Mouse (Mus musculus): Measurements from ENCODE around the gene Lrrc20. TPM values are rescaled to one million over a fixed set of nuclear protein-coding genes. Genes with fewer than 3 reads are reported as not detected.
"Not testable (repeated sequence)": the region's sequence is repeated elsewhere in the genome, so short reads cannot be mapped to it uniquely, and the experiment has no call there.

Gene Lrrc20
- polyA plus RNA-seq, 1 experiment from 2014 or later = 14.3 TPM

- 0 out of 2 replicates have a peak, but pooled peaks cover 8% of the 10 kb centered on the region for H3K36me3 ChIP-seq
- H3K27ac ChIP-seq (replicated peaks) = no peak overlapping the region
- H3K9me3 ChIP-seq = no peaks in the 10 kb centered on the region
- WGBS = 88% methylated on average over 3 of the region's 3 CpGs
- H3K4me2 ChIP-seq (replicated peaks) = no peak overlapping the region
- ATAC-seq (ENCODE audit: low FRiP score, low read depth) = no peak
- no peak overlapping the region for H3K4me3 ChIP-seq
- no peak overlapping the region for H3K9ac ChIP-seq (replicated peaks)
- H3K4me1 ChIP-seq = peaks cover 64% of the 10 kb centered on the region
- no peaks in the 10 kb centered on the region for H3K27me3 ChIP-seq
These were observed 26.8 kb upstream of the Lrrc20 start for GRCm38 (mm10) chr10:61448834-61449233.

- Histone ChIP-seq H3K4me2 (replicated peaks) (peak overlapping the region; percentile 92), H3K4me1 (peaks cover 43% of the 10 kb centered on the region), H3K4me3 (peak overlapping the region; percentile 82), H3K27me3 (no peaks in the 10 kb centered on the region), H3K36me3 (0 out of 2 replicates have a peak, but pooled peaks cover 8% of the 10 kb centered on the region), H3K9ac (replicated peaks) (peak overlapping the region; percentile 93), H3K27ac (replicated peaks) (no peak overlapping the region), H3K9me3 (no peaks in the 10 kb centered on the region)
- no peak for ATAC-seq (ENCODE audit: low FRiP score, low read depth)
- 6% methylated on average over 8 of the region's 8 CpGs for WGBS
These were observed 24.1 kb upstream of the Lrrc20 start for GRCm38 (mm10) chr10:61451463-61451930.

GRCm38 (mm10) chr10:61451931-61452617 lies 23.5 kb upstream of the Lrrc20 start:
- H3K4me3 ChIP-seq = peak overlapping the region; percentile 82
- WGBS = under 1% methylated on average over 62 of the region's 62 CpGs
- peak; percentile 74 for ATAC-seq (ENCODE audit: low FRiP score, low read depth)
- 0 out of 2 replicates have a peak, but pooled peaks cover 8% of the 10 kb centered on the region for H3K36me3 ChIP-seq
- H3K4me2 ChIP-seq (replicated peaks) = peak overlapping the region; percentile 92
- peak overlapping the region; percentile 83 for H3K27ac ChIP-seq (replicated peaks)
- H3K4me1 ChIP-seq = peaks cover 39% of the 10 kb centered on the region
- no peaks in the 10 kb centered on the region for H3K9me3 ChIP-seq
- H3K9ac ChIP-seq (replicated peaks) = peak overlapping the region; percentile 93
- no peaks in the 10 kb centered on the region for H3K27me3 ChIP-seq

DNA sequence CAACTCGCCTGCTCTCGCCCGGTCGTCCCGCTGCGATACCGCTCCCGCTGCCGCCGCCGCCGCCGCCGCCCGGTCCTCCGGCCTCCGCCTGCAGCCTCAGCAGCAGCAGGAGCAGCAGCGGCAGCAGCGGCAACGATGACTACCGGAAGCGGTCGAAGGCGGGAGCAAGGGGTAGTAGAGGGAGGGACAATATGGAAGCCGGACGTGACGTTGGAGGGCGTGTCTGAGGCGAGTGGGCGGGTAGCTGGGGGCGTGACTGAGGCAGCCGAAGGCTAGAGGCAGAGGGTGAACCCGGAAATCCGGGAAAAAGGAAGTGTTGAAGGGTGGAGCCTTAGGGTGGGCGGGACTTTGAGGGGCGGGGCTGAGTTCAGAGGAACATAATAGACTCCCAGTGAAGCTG lies 23.0 kb upstream of the Lrrc20 start, which contains the start of gene Eif4ebp2:
Gene Eif4ebp2 (minus strand): TSS at position 17 of the 400 bp plus-strand sequence.
- ATAC-seq (ENCODE audit: low FRiP score, low read depth) = peak; percentile 99
- under 1% methylated on average over 32 of the region's 36 CpGs for WGBS

DNA sequence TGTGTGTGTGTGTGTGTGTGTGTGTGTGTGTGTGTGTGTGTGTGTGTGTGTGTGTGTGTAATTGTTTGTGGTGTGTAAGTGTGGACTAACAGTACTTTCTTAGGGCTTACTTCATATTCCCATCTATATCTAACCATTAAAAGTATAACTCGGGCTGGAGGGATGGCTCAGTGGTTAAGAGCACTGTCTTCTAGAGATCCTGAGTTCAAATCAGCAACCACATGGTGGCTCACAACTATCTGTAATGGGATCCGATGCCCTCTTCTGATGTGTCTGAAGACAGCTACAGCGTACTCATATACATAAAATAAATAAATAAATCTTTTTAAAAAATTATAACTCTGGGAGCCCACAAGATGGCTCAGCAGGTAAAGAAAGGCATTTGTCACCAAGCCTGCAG lies 22.4 kb upstream of the Lrrc20 start:
- H3K36me3 ChIP-seq; H3K27me3 ChIP-seq; H3K27ac ChIP-seq (replicated peaks); H3K9ac ChIP-seq (replicated peaks); H3K9me3 ChIP-seq: not testable (repeated sequence)
- Histone ChIP-seq H3K4me2 (replicated peaks) (peak overlapping the region; percentile 92), H3K4me3 (peak overlapping the region; percentile 82), H3K4me1 (peaks cover 31% of the 10 kb centered on the region)
- ATAC-seq (ENCODE audit: low FRiP score, low read depth) = 0 out of 2 replicates have a peak, but pooled peaks have one; percentile 16
- WGBS = 86% methylated on average over 3 of the region's 3 CpGs

More for the DNA sequence above, 23.0 kb upstream of the Lrrc20 start, which contains the start of gene Eif4ebp2:
- Histone ChIP-seq H3K4me1 (peaks cover 35% of the 10 kb centered on the region), H3K4me3 (peak within 1 kb of the TSS; percentile 82), H3K36me3 (0 out of 2 replicates have a peak, but pooled peaks cover 8% of the 10 kb centered on the region), H3K27ac (replicated peaks) (peak within 1 kb of the TSS; percentile 83), H3K9ac (replicated peaks) (peak within 1 kb of the TSS; percentile 93), H3K4me2 (replicated peaks) (peak within 1 kb of the TSS; percentile 92), H3K27me3 (no peaks in the 10 kb centered on the region), H3K9me3 (no peaks in the 10 kb centered on the region)

DNA sequence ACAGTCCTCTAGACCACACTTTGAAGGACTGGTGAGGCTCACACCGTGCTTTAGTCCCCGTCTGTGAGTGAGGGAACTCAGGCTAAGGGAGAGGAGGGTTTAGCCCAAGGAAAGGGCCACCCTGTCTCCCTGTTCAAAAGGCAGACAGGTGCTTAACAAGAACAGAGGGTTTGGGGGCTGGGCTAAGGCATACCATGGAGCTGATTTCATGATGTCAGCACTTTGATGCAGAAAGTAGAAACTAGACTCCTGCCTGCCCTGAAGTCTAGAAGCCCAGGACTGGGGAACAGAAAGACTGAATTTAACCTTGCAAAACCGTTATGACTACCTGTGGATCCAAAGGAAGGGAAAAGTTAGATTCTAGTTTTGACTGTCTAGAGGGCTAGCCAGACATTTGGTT lies 18.4 kb upstream of the Lrrc20 start:
- no peak overlapping the region for H3K9ac ChIP-seq (replicated peaks)
- no peak overlapping the region for H3K4me2 ChIP-seq (replicated peaks)
- ATAC-seq (ENCODE audit: low FRiP score, low read depth) = no peak
- H3K4me1 ChIP-seq = no peaks in the 10 kb centered on the region
- no peaks in the 10 kb centered on the region for H3K27me3 ChIP-seq
- 65% methylated on average over 3 of the region's 3 CpGs for WGBS
- no peak overlapping the region for H3K27ac ChIP-seq (replicated peaks)
- no peaks in the 10 kb centered on the region for H3K9me3 ChIP-seq
- no peaks in the 10 kb centered on the region for H3K36me3 ChIP-seq
- H3K4me3 ChIP-seq = no peak overlapping the region

DNA sequence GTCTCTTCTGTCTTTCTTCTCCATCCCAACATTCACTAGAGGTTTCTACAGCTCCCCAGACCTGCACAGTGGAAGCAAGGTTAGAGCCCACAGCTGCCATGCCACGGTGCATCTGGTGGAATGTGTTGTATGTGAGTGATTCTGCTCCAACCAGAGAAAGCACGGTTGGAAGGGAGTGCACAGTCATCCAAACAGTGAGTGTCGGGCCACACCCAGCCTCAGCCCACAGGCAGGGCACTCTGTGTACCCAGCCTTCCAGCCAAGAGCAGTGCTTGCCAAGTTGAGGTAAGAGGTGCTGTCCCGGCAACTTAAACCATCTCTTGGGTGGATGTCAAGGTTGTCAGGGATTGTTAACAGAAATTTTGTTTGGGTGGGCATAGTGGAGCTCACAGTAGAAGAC lies 10.6 kb upstream of the Lrrc20 start:
- no peak for ATAC-seq (ENCODE audit: low FRiP score, low read depth)
- no peak overlapping the region for H3K4me2 ChIP-seq (replicated peaks)
- no peaks in the 10 kb centered on the region for H3K36me3 ChIP-seq
- no peak overlapping the region for H3K4me3 ChIP-seq
- H3K9ac ChIP-seq (replicated peaks) = no peak overlapping the region
- no peaks in the 10 kb centered on the region for H3K4me1 ChIP-seq
- no peaks in the 10 kb centered on the region for H3K27me3 ChIP-seq
- H3K27ac ChIP-seq (replicated peaks) = no peak overlapping the region
- WGBS = 86% methylated on average over 4 of the region's 4 CpGs
- H3K9me3 ChIP-seq = no peaks in the 10 kb centered on the region

DNA sequence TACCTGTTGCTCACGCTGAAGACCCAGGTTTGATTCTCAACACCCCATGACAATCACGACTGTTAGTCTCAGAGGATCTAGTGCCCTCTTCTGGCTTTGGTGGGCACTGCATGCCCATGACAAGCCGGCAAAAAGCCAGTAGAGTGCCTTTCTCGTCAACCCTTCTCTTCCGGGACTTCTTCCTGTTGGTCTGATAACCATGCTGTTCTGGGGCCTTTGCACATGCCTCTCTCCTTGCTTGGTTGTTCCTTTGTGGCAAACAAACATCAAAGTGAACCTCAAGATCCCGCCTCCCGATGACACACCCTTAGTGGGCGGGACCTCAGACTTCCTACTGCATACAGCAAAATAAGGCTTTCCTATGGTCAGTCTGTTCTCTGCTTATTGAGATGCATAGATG lies 9.4 kb upstream of the Lrrc20 start:
- Histone ChIP-seq H3K9me3 (no peaks in the 10 kb centered on the region), H3K27ac (replicated peaks) (no peak overlapping the region), H3K36me3 (no peaks in the 10 kb centered on the region), H3K4me1 (no peaks in the 10 kb centered on the region), H3K9ac (replicated peaks) (no peak overlapping the region), H3K27me3 (no peaks in the 10 kb centered on the region), H3K4me3 (no peak overlapping the region), H3K4me2 (replicated peaks) (no peak overlapping the region)
- WGBS = 70% methylated on average over 8 of the region's 8 CpGs
- ATAC-seq (ENCODE audit: low FRiP score, low read depth) = no peak

DNA sequence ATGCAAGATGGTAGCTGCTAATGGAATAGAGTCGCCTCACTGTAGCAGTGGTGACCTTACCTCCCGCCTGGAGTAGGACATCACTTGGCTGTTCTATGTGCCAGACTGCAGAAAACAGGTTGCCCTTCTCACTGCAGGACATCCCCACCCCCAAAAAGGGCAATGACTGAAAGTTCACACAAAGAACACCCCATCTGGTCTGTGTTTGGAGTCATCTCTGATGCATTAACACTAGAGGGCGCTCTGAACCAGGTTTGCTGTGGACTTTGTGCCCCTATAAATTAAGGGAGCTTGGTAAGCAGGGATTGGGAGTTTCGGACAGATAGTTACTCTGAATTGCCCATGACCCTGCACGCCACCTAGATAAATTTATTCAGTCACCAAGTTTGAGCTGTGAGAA lies 8.7 kb upstream of the Lrrc20 start:
- Histone ChIP-seq H3K9me3 (no peaks in the 10 kb centered on the region), H3K27me3 (no peaks in the 10 kb centered on the region), H3K27ac (replicated peaks) (no peak overlapping the region), H3K4me1 (no peaks in the 10 kb centered on the region), H3K36me3 (no peaks in the 10 kb centered on the region), H3K9ac (replicated peaks) (no peak overlapping the region), H3K4me3 (no peak overlapping the region), H3K4me2 (replicated peaks) (no peak overlapping the region)
- no peak for ATAC-seq (ENCODE audit: low FRiP score, low read depth)
- 27% methylated on average over 5 of the region's 5 CpGs for WGBS

DNA sequence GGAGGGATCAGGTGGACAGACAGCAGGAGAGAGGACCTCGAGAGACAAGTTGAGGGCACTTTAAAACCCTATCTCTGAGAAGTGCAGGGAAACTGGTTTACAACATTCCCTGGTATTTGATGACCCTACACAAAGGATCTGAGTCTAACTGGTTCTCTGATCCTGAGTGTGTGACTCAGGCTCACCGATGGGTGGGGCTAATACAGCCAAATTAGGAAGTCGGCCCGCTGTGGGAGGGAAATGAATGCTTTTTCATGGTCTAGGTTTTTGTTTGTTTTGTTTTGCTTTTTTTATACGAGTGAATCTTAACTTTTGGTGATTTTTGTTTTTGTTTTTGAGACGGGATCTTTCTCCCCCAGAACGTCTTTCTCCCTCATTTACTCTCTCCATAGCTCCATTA lies 6.7 kb upstream of the Lrrc20 start:
- ATAC-seq (ENCODE audit: low FRiP score, low read depth) = no peak
- WGBS = 77% methylated on average over 7 of the region's 7 CpGs

GRCm38 (mm10) chr10:61473640-61474039 lies 2.0 kb upstream of the Lrrc20 start:
- Histone ChIP-seq H3K4me3 (no peak overlapping the region), H3K27ac (replicated peaks) (no peak overlapping the region), H3K4me2 (replicated peaks) (no peak overlapping the region), H3K36me3 (no peaks in the 10 kb centered on the region), H3K9ac (replicated peaks) (no peak overlapping the region), H3K4me1 (peaks cover 19% of the 10 kb centered on the region), H3K27me3 (peaks cover 6% of the 10 kb centered on the region; the same call in 1 of the 2 replicates), H3K9me3 (no peaks in the 10 kb centered on the region)
- 88% methylated on average over 3 of the region's 3 CpGs for WGBS
- ATAC-seq (ENCODE audit: low FRiP score, low read depth) = no peak

More for the DNA sequence above, 6.7 kb upstream of the Lrrc20 start:
- Histone ChIP-seq H3K36me3 (no peaks in the 10 kb centered on the region), H3K9me3 (no peaks in the 10 kb centered on the region), H3K27ac (replicated peaks) (no peak overlapping the region), H3K4me1 (no peaks in the 10 kb centered on the region), H3K4me3 (no peak overlapping the region), H3K9ac (replicated peaks) (no peak overlapping the region), H3K27me3 (no peaks in the 10 kb centered on the region), H3K4me2 (replicated peaks) (no peak overlapping the region)

- no peak for ATAC-seq (ENCODE audit: low FRiP score, low read depth)
- Histone ChIP-seq H3K9me3 (no peaks in the 10 kb centered on the region), H3K4me3 (peak overlapping the region; percentile 79), H3K27me3 (peaks cover 6% of the 10 kb centered on the region; the same call in 1 of the 2 replicates), H3K4me1 (peaks cover 19% of the 10 kb centered on the region), H3K4me2 (replicated peaks) (peak overlapping the region; percentile 96), H3K9ac (replicated peaks) (no peak overlapping the region; the same call in 1 of the 2 replicates), H3K27ac (replicated peaks) (no peak overlapping the region), H3K36me3 (no peaks in the 10 kb centered on the region)
- WGBS = 74% methylated on average over 1 of the region's 1 CpGs
These were observed 1.3 kb upstream of the Lrrc20 start for GRCm38 (mm10) chr10:61474344-61474743.

All from midbrain, embryonic 12.5 days (tissue).